ENCODE assay signal across 8 mouse cellular contexts in the genomic region with DNA sequence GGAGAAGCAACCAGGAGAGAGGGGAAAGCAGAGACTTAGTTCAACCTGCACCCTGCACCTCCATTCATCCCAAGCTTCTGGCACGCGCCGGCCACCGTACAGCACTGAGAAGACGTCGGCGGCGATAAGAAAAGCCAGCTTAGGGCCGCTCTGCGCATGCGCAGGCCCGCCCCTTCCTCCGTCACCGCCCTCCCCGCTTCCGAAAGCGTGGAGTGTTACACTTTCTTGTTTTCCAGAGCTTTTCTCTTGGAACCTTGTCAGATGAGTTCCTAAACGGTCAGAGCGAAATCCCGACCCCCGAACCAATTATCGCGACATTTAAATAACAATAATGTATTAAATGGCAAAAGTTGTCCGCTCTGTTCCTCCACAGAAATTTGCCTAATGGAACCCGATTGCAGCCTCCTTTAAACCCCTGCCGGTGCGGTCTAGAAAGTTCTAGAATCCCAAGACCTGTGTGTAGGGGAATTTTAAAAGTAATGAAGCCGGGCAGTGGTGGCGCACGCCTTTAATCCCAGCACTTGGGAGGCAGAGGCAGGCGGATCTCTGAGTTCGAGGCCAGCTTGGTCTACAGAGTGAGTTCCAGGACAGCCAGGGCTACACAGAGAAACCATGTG. TPM values are rescaled to one million over a fixed set of nuclear protein-coding genes. Genes with fewer than 3 reads are reported as not detected.
DNase-seq lines count a peak whose midpoint lies in the region; ATAC-seq lines count a peak whose summit lies in the region.

A gene (minus strand): TSS at position 116 of the 617 bp plus-strand sequence.

- H3K4me3 ChIP-seq in heart, embryonic 10.5 days = peak within 1 kb of the TSS; percentile 79
- peak within 1 kb of the TSS; percentile 69 for H3K4me3 ChIP-seq in kidney, embryonic 15.5 days (replicated peaks)

- peak within 1 kb of the TSS; percentile 63 for H3K4me2 ChIP-seq in kidney, embryonic 15.5 days

- 9% methylated on average over 32 of the region's 32 CpGs for WGBS in heart, embryonic 10.5 days
- WGBS in kidney, embryonic 15.5 days = 8% methylated on average over 32 of the region's 32 CpGs

- ATAC-seq in erythroblast, adult 5-6 weeks (replicated peaks; ENCODE audit: low FRiP score, poor library complexity, severe bottlenecking) = peak; percentile 94
- peak; percentile 90 for ATAC-seq in kidney, embryonic 15.5 days (replicated peaks; ENCODE audit: low FRiP score)
- peak; percentile 98 for ATAC-seq in monocyte, adult 5-6 weeks (replicated peaks; ENCODE audit: insufficient number of reproducible peaks, low FRiP score, low TSS enrichment, poor library complexity, severe bottlenecking)

- peak within 1 kb of the TSS; percentile 80 for H3K9ac ChIP-seq in kidney, embryonic 15.5 days

- H3K4me1 ChIP-seq in heart, embryonic 10.5 days = peaks cover 12% of the 10 kb centered on the region
- peaks cover 13% of the 10 kb centered on the region for H3K4me1 ChIP-seq in kidney, embryonic 15.5 days

- no peaks in the 10 kb centered on the region for H3K27me3 ChIP-seq in heart, embryonic 10.5 days (ENCODE audit: insufficient read depth, poor library complexity, severe bottlenecking)
- no peaks in the 10 kb centered on the region for H3K27me3 ChIP-seq in kidney, embryonic 15.5 days

- peak within 1 kb of the TSS; percentile 92 for H3K27ac ChIP-seq in heart, embryonic 10.5 days
- peak within 1 kb of the TSS; percentile 87 for H3K27ac ChIP-seq in kidney, embryonic 15.5 days

- peak; percentile 95 for DNase-seq in B cell, adult 2 months
- peak; percentile 98 for DNase-seq in brain, adult 2 months (ENCODE audit: low read depth, low spot score)
- peak; percentile 94 for DNase-seq in heart, embryonic 10.5 days (ENCODE audit: low spot score)
- peak; percentile 96 for DNase-seq in liver
- peak; percentile 93 to 98 for DNase-seq in spleen, postnatal 4 days (ENCODE audit: low spot score in 2 of 2)

- peaks cover 16% of the 10 kb centered on the region for H3K36me3 ChIP-seq in heart, embryonic 10.5 days
- H3K36me3 ChIP-seq in kidney, embryonic 15.5 days = peaks cover 23% of the 10 kb centered on the region

- no peaks in the 10 kb centered on the region for H3K9me3 ChIP-seq in heart, embryonic 10.5 days
- H3K9me3 ChIP-seq in kidney, embryonic 15.5 days (replicated peaks) = no peaks in the 10 kb centered on the region

RNA-seq across cellular contexts. Expression of the gene that starts here (rescaled TPM):
- total RNA-seq in erythroblast, adult 5-6 weeks (2015; ENCODE audit: low replicate concordance) = 3.7 and 8.4 TPM in 2 replicates
- 5.6 and 6.8 TPM in 2 replicates for total RNA-seq in erythroblast, adult 5-6 weeks (2017; ENCODE audit: low replicate concordance)
- 23.7 and 31.5 TPM in 2 replicates for polyA plus RNA-seq in heart, embryonic 10.5 days (2016; fragmentation: Nextera tagmentation; extraction: Ambion mirVana)
- polyA plus RNA-seq in kidney, embryonic 15.5 days (2015; fragmentation: Nextera tagmentation; extraction: Ambion mirVana) = 30.5 and 36.1 TPM in 2 replicates
- 10.8 to 12.8 TPM (median 11.3 TPM) in 3 replicates for total RNA-seq in monocyte, adult 5-6 weeks (2017)

Comparison
In these comparisons a context has a peak if more than half of its experiments do, and no peak if none do; other contexts are left out.
1. Peak in every context shown above with its lines: DNase-seq, ATAC-seq, H3K4me3 ChIP-seq and H3K27ac ChIP-seq.